Mouse (Mus musculus) neural tube, embryonic 14.5 days (tissue): ENCODE measurements around the gene Ifi213. TPM values are rescaled to one million over a fixed set of nuclear protein-coding genes. Genes with fewer than 3 reads are reported as not detected.
"Not testable (repeated sequence)": the region's sequence is repeated elsewhere in the genome, so short reads cannot be mapped to it uniquely, and the experiment has no call there.

Experiments used
- ATAC-seq: fragments of 200-750 bp; cut with Nextera tagmentation; 2 replicates; pipeline ENCODE4 v1.8.0; 2017; ENCODE audit warnings: low read depth, mild to moderate bottlenecking, moderate TSS enrichment, moderate library complexity
- H3K27ac ChIP-seq: fragments of 300-500 bp; sonication (generic); 2 replicates; pipeline ENCODE4 v1.5.1; 2014; ENCODE audit warnings: low read depth, mild to moderate bottlenecking, control low read depth, low read length, moderate library complexity, mixed read lengths
- H3K27me3 ChIP-seq: fragments of 300-500 bp; sonication (generic); 2 replicates; pipeline ENCODE4 v1.6.1; 2014; ENCODE audit warnings: low read length; ENCODE audit not compliant: control insufficient read depth, insufficient read depth
- H3K36me3 ChIP-seq: fragments of 300-500 bp; sonication (generic); 2 replicates; pipeline ENCODE4 v1.6.1; 2014; ENCODE audit warnings: low read length, mixed read lengths; ENCODE audit not compliant: control insufficient read depth, insufficient read depth
- H3K4me1 ChIP-seq: fragments of 300-500 bp; sonication (generic); 2 replicates; pipeline ENCODE4 v1.6.1; 2014; ENCODE audit warnings: low read length; ENCODE audit not compliant: control insufficient read depth, insufficient read depth
- H3K4me2 ChIP-seq: fragments of 300-500 bp; sonication (generic); 2 replicates; pipeline ENCODE4 v1.6.1; 2014; ENCODE audit warnings: mild to moderate bottlenecking, low read depth, low read length, control low read depth
- H3K4me3 ChIP-seq: fragments of 300-500 bp; sonication (generic); 2 replicates; pipeline ENCODE4 v1.5.1; 2014; ENCODE audit warnings: low read depth, low read length, control low read depth, mixed read lengths
- H3K9ac ChIP-seq: fragments of 300-500 bp; sonication (generic); replicated peaks from 2 replicates; pipeline ENCODE4 v1.6.1; 2014; ENCODE audit warnings: low read depth, mild to moderate bottlenecking, control low read depth, low read length, mixed read lengths
- H3K9me3 ChIP-seq: fragments of 300-500 bp; sonication (generic); 2 replicates; pipeline ENCODE4 v1.6.1; 2016; ENCODE audit warnings: low read length; ENCODE audit not compliant: control insufficient read depth
- WGBS: fragments of 180-500 bp; shearing (Covaris S2); extraction: QIAGEN DNeasy Blood & Tissue Kit; methylation state at CpG from one replicate; pipeline ENCODE4 v1.1.7; 2014; 5-methylcytosine and 5-hydroxymethylcytosine counted together
- polyA plus RNA-seq: library from polyadenylated mRNA; unstranded; fragments of >200 nt; fragmentation: Nextera tagmentation; extraction: Ambion mirVana; gene quantifications from 2 replicates; pipeline ENCODE4 v1.2.1, GENCODE M21; 2014

Gene Ifi213
- not detected in 2 replicates for polyA plus RNA-seq

- 81% methylated on average over 3 of the region's 3 CpGs for WGBS
- not testable (repeated sequence) for H3K27ac ChIP-seq, H3K9ac ChIP-seq, H3K36me3 ChIP-seq, H3K4me3 ChIP-seq, ATAC-seq, H3K27me3 ChIP-seq, H3K9me3 ChIP-seq, H3K4me2 ChIP-seq, H3K4me1 ChIP-seq
Observed at GRCm38 (mm10) chr1:173598838-173599494, at the start of gene Ifi213. Gene Ifi213 (minus strand): TSS chr1:173599274.

- H3K4me1 ChIP-seq: no peaks in the 10 kb centered on the region
- H3K4me2 ChIP-seq: no peak overlapping the region
- ATAC-seq: no peak
- H3K36me3 ChIP-seq: no peaks in the 10 kb centered on the region
- H3K27ac ChIP-seq: no peak overlapping the region
- 85% methylated on average over 2 of the region's 2 CpGs for whole genome bisulfite sequencing
- no peaks in the 10 kb centered on the region for H3K27me3 ChIP-seq
- H3K9me3 ChIP-seq: no peaks in the 10 kb centered on the region
- H3K9ac ChIP-seq: no peak overlapping the region
- H3K4me3 ChIP-seq: no peak overlapping the region
Observed at GRCm38 (mm10) chr1:173645393-173645792, 46.3 kb upstream of the Ifi213 start.

- no peak for ATAC-seq
- H3K9me3 ChIP-seq: no peaks in the 10 kb centered on the region
- no peaks in the 10 kb centered on the region for H3K36me3 ChIP-seq
- H3K27ac ChIP-seq: no peak overlapping the region
- no peaks in the 10 kb centered on the region for H3K27me3 ChIP-seq
- H3K4me3 ChIP-seq: no peak overlapping the region
- no peak overlapping the region for H3K9ac ChIP-seq
- H3K4me2 ChIP-seq: no peak overlapping the region
- 90% methylated on average over 5 of the region's 5 CpGs for WGBS
- H3K4me1 ChIP-seq: no peaks in the 10 kb centered on the region
Observed at GRCm38 (mm10) chr1:173633969-173634645, 35.0 kb upstream of the Ifi213 start.

GRCm38 (mm10) chr1:173630622-173631021 is 31.5 kb upstream of the Ifi213 start, which contains the start of gene Ifi209:
Gene Ifi209 (plus strand): TSS chr1:173630917.
- H3K9me3 ChIP-seq, H3K9ac ChIP-seq, H3K27me3 ChIP-seq, ATAC-seq, H3K36me3 ChIP-seq, H3K27ac ChIP-seq, H3K4me1 ChIP-seq, H3K4me2 ChIP-seq, H3K4me3 ChIP-seq: not testable (repeated sequence)
- WGBS: 90% methylated on average over 2 of the region's 2 CpGs

- 77% methylated on average over 2 of the region's 2 CpGs for WGBS
- ATAC-seq: no peak
- H3K36me3 ChIP-seq: no peaks in the 10 kb centered on the region
- no peaks in the 10 kb centered on the region for H3K4me1 ChIP-seq
- H3K4me3 ChIP-seq: no peak overlapping the region
- H3K27me3 ChIP-seq: no peaks in the 10 kb centered on the region
- no peaks in the 10 kb centered on the region for H3K9me3 ChIP-seq
- H3K27ac ChIP-seq: no peak overlapping the region
- no peak overlapping the region for H3K9ac ChIP-seq
- no peak overlapping the region for H3K4me2 ChIP-seq
Observed at GRCm38 (mm10) chr1:173626686-173627085, 27.6 kb upstream of the Ifi213 start.

GRCm38 (mm10) chr1:173624052-173624451 is 25.0 kb upstream of the Ifi213 start:
- Histone ChIP-seq H3K27ac (no peak overlapping the region), H3K4me2 (no peak overlapping the region), H3K9me3 (no peaks in the 10 kb centered on the region), H3K4me3 (no peak overlapping the region), H3K4me1 (no peaks in the 10 kb centered on the region), H3K36me3 (no peaks in the 10 kb centered on the region), H3K9ac (no peak overlapping the region), H3K27me3 (no peaks in the 10 kb centered on the region)
- ATAC-seq: no peak
- 96% methylated on average over 2 of the region's 2 CpGs for WGBS

GRCm38 (mm10) chr1:173622216-173622615 is 23.1 kb upstream of the Ifi213 start:
- WGBS: 87% methylated on average over 2 of the region's 2 CpGs

GRCm38 (mm10) chr1:173610291-173610690 is 11.2 kb upstream of the Ifi213 start:
- H3K9ac ChIP-seq, H3K4me3 ChIP-seq, H3K36me3 ChIP-seq, H3K27ac ChIP-seq, H3K27me3 ChIP-seq, ATAC-seq, H3K9me3 ChIP-seq, H3K4me2 ChIP-seq, H3K4me1 ChIP-seq: not testable (repeated sequence)
- 73% methylated on average over 3 of the region's 3 CpGs for WGBS

More at GRCm38 (mm10) chr1:173622216-173622615, 23.1 kb upstream of the Ifi213 start:
- ATAC-seq, H3K9me3 ChIP-seq, H3K9ac ChIP-seq, H3K4me1 ChIP-seq, H3K27me3 ChIP-seq, H3K4me2 ChIP-seq, H3K27ac ChIP-seq, H3K4me3 ChIP-seq, H3K36me3 ChIP-seq: not testable (repeated sequence)

GRCm38 (mm10) chr1:173589698-173590097 is 9.4 kb downstream of the Ifi213 start:
- H3K9me3 ChIP-seq, H3K9ac ChIP-seq, H3K36me3 ChIP-seq, H3K27me3 ChIP-seq, ATAC-seq, H3K4me1 ChIP-seq, H3K4me3 ChIP-seq, H3K27ac ChIP-seq, H3K4me2 ChIP-seq: not testable (repeated sequence)
- WGBS: 100% methylated on average over 2 of the region's 2 CpGs
